Mouse (Mus musculus) embryonic facial prominence, embryonic 15.5 days (tissue): Measurements from ENCODE around the gene Agbl4. TPM values are rescaled to one million over a fixed set of nuclear protein-coding genes. Genes with fewer than 3 reads are reported as not detected.

Source experiments
- ATAC-seq: fragments of 200-750 bp; cut with Nextera tagmentation; 2 replicates; pipeline ENCODE4 v1.8.0; 2017; ENCODE audit warnings: low read depth, moderate TSS enrichment; ENCODE audit not compliant: insufficient number of reproducible peaks, low FRiP score, low TSS enrichment
- H3K27ac ChIP-seq: fragments of 300-500 bp; sonication (generic); replicated peaks from 2 replicates; pipeline ENCODE4 v1.5.1; 2015; ENCODE audit warnings: mild to moderate bottlenecking, inconsistent platforms
- H3K27me3 ChIP-seq: fragments of 300-500 bp; sonication (generic); 2 replicates; pipeline ENCODE4 v1.6.1; 2015; ENCODE audit warnings: inconsistent platforms
- H3K36me3 ChIP-seq: fragments of 300-500 bp; sonication (generic); 2 replicates; pipeline ENCODE4 v1.6.1; 2015; ENCODE audit warnings: mild to moderate bottlenecking, inconsistent platforms
- H3K4me1 ChIP-seq: fragments of 300-500 bp; sonication (generic); 2 replicates; pipeline ENCODE4 v1.6.1; 2015; ENCODE audit warnings: inconsistent platforms
- H3K4me2 ChIP-seq: fragments of 300-500 bp; sonication (generic); replicated peaks from 2 replicates; pipeline ENCODE4 v1.6.1; 2015; ENCODE audit warnings: mild to moderate bottlenecking, inconsistent platforms
- H3K4me3 ChIP-seq: fragments of 300-500 bp; sonication (generic); replicated peaks from 2 replicates; pipeline ENCODE4 v1.5.1; 2015; ENCODE audit warnings: mild to moderate bottlenecking, inconsistent platforms
- H3K9ac ChIP-seq: fragments of 300-500 bp; sonication (generic); 2 replicates; pipeline ENCODE4 v1.6.1; 2015; ENCODE audit warnings: inconsistent platforms
- H3K9me3 ChIP-seq: fragments of 300-500 bp; sonication (generic); replicated peaks from 2 replicates; pipeline ENCODE4 v1.6.1; 2016; ENCODE audit warnings: inconsistent platforms
- WGBS: fragments of 180-500 bp; shearing (Covaris S2); methylation state at CpG from one replicate; pipeline ENCODE4 v1.1.7; 2015; 5-methylcytosine and 5-hydroxymethylcytosine counted together
- polyA plus RNA-seq: library from polyadenylated mRNA; unstranded; fragments of >200 nt; fragmentation: Nextera tagmentation; extraction: Ambion mirVana; gene quantifications from 2 replicates; pipeline ENCODE4 v1.2.1, GENCODE M21; 2015

Agbl4 gene
- polyA plus RNA-seq, 1 experiment from 2014 or later, result 2.0 TPM

- H3K27ac ChIP-seq, result no peak overlapping the region
- 96% methylated on average over 4 of the region's 4 CpGs for WGBS
- H3K9ac ChIP-seq, result no peak overlapping the region
Measured at GRCm38 (mm10) chr4:111448586-111448985, 1051.1 kb downstream of the Agbl4 start.

GRCm38 (mm10) chr4:111449442-111450199 lies 1052.2 kb downstream of the Agbl4 start:
- 57% methylated on average over 7 of the region's 7 CpGs for WGBS
- no peak overlapping the region for H3K4me2 ChIP-seq
- peak overlapping the region; percentile 11; the same call in 1 of the 2 replicates for H3K27ac ChIP-seq
- ATAC-seq, result no peak
- H3K4me3 ChIP-seq, result no peak overlapping the region
- H3K36me3 ChIP-seq, result peaks cover 64% of the 10 kb centered on the region
- H3K9ac ChIP-seq, result no peak overlapping the region
- H3K9me3 ChIP-seq, result no peaks in the 10 kb centered on the region
- no peaks in the 10 kb centered on the region for H3K27me3 ChIP-seq
- peaks cover 27% of the 10 kb centered on the region for H3K4me1 ChIP-seq

More at GRCm38 (mm10) chr4:111448586-111448985, 1051.1 kb downstream of the Agbl4 start:
- Histone ChIP-seq H3K4me1 (peaks cover 31% of the 10 kb centered on the region), H3K27me3 (no peaks in the 10 kb centered on the region), H3K4me3 (no peak overlapping the region), H3K9me3 (no peaks in the 10 kb centered on the region), H3K4me2 (no peak overlapping the region), H3K36me3 (peaks cover 53% of the 10 kb centered on the region)
- no peak for ATAC-seq

GRCm38 (mm10) chr4:111451283-111451918 lies 1053.9 kb downstream of the Agbl4 start:
- Histone ChIP-seq H3K36me3 (peaks cover 77% of the 10 kb centered on the region), H3K27ac (no peak overlapping the region), H3K4me2 (no peak overlapping the region), H3K4me1 (peaks cover 27% of the 10 kb centered on the region), H3K9me3 (no peaks in the 10 kb centered on the region), H3K27me3 (no peaks in the 10 kb centered on the region), H3K9ac (no peak overlapping the region), H3K4me3 (no peak overlapping the region)
- 70% methylated on average over 7 of the region's 7 CpGs for WGBS
- ATAC-seq, result 0 out of 2 replicates have a peak, but pooled peaks have one; percentile 41

GRCm38 (mm10) chr4:111452192-111452591 lies 1054.7 kb downstream of the Agbl4 start:
- ATAC-seq, result no peak
- no peak overlapping the region for H3K4me3 ChIP-seq
- peaks cover 27% of the 10 kb centered on the region for H3K4me1 ChIP-seq
- no peaks in the 10 kb centered on the region for H3K27me3 ChIP-seq
- 94% methylated on average over 5 of the region's 5 CpGs for WGBS
- no peak overlapping the region for H3K27ac ChIP-seq
- peaks cover 78% of the 10 kb centered on the region for H3K36me3 ChIP-seq
- H3K9ac ChIP-seq, result no peak overlapping the region
- H3K9me3 ChIP-seq, result no peaks in the 10 kb centered on the region
- H3K4me2 ChIP-seq, result no peak overlapping the region

- no peak overlapping the region for H3K9ac ChIP-seq
- WGBS, result 49% methylated on average over 3 of the region's 3 CpGs
- ATAC-seq, result no peak
- H3K4me3 ChIP-seq, result no peak overlapping the region
- H3K4me2 ChIP-seq, result no peak overlapping the region
- H3K4me1 ChIP-seq, result peaks cover 27% of the 10 kb centered on the region
- no peak overlapping the region for H3K27ac ChIP-seq
- no peaks in the 10 kb centered on the region for H3K27me3 ChIP-seq
- peaks cover 86% of the 10 kb centered on the region for H3K36me3 ChIP-seq
- H3K9me3 ChIP-seq, result no peaks in the 10 kb centered on the region
Measured at GRCm38 (mm10) chr4:111453275-111453674, 1055.8 kb downstream of the Agbl4 start.

- Histone ChIP-seq H3K4me3 (no peak overlapping the region), H3K9me3 (no peaks in the 10 kb centered on the region), H3K9ac (no peak overlapping the region), H3K4me1 (peaks cover 20% of the 10 kb centered on the region), H3K27ac (no peak overlapping the region), H3K27me3 (no peaks in the 10 kb centered on the region), H3K36me3 (peaks cover 87% of the 10 kb centered on the region), H3K4me2 (no peak overlapping the region)
- 90% methylated on average over 5 of the region's 5 CpGs for WGBS
- no peak for ATAC-seq
Measured at GRCm38 (mm10) chr4:111455621-111456020, 1058.2 kb downstream of the Agbl4 start.

GRCm38 (mm10) chr4:111457568-111457967 lies 1060.1 kb downstream of the Agbl4 start:
- 0 out of 2 replicates have a peak, but pooled peaks cover 6% of the 10 kb centered on the region for H3K4me1 ChIP-seq
- 92% methylated on average over 5 of the region's 5 CpGs for WGBS
- no peak overlapping the region for H3K4me3 ChIP-seq
- no peak overlapping the region for H3K27ac ChIP-seq
- no peaks in the 10 kb centered on the region for H3K9me3 ChIP-seq
- peaks cover 73% of the 10 kb centered on the region for H3K36me3 ChIP-seq
- no peak for ATAC-seq
- no peaks in the 10 kb centered on the region for H3K27me3 ChIP-seq
- H3K9ac ChIP-seq, result no peak overlapping the region
- no peak overlapping the region for H3K4me2 ChIP-seq

GRCm38 (mm10) chr4:111467293-111467773 lies 1069.9 kb downstream of the Agbl4 start:
- peak; percentile 79 for ATAC-seq
- Histone ChIP-seq H3K9ac (no peak overlapping the region), H3K27me3 (no peaks in the 10 kb centered on the region), H3K4me3 (no peak overlapping the region), H3K9me3 (no peaks in the 10 kb centered on the region), H3K4me1 (peaks cover 16% of the 10 kb centered on the region), H3K4me2 (no peak overlapping the region), H3K27ac (peak overlapping the region; percentile 72), H3K36me3 (no peaks in the 10 kb centered on the region)
- WGBS, result 58% methylated on average over 2 of the region's 2 CpGs

GRCm38 (mm10) chr4:111467796-111468195 lies 1070.3 kb downstream of the Agbl4 start:
- Histone ChIP-seq H3K4me3 (no peak overlapping the region), H3K4me1 (peaks cover 16% of the 10 kb centered on the region), H3K27ac (peak overlapping the region; percentile 72), H3K4me2 (no peak overlapping the region), H3K9me3 (no peaks in the 10 kb centered on the region), H3K9ac (no peak overlapping the region), H3K36me3 (no peaks in the 10 kb centered on the region), H3K27me3 (no peaks in the 10 kb centered on the region)
- 56% methylated on average over 4 of the region's 4 CpGs for WGBS
- ATAC-seq, result no peak

GRCm38 (mm10) chr4:111469847-111470246 lies 1072.4 kb downstream of the Agbl4 start:
- H3K9ac ChIP-seq, result no peak overlapping the region
- H3K36me3 ChIP-seq, result no peaks in the 10 kb centered on the region
- WGBS, result 38% methylated on average over 2 of the region's 2 CpGs
- H3K27ac ChIP-seq, result no peak overlapping the region
- H3K9me3 ChIP-seq, result no peaks in the 10 kb centered on the region
- no peak overlapping the region for H3K4me3 ChIP-seq
- H3K4me2 ChIP-seq, result no peak overlapping the region
- peaks cover 18% of the 10 kb centered on the region for H3K4me1 ChIP-seq
- ATAC-seq, result no peak
- no peaks in the 10 kb centered on the region for H3K27me3 ChIP-seq

- Histone ChIP-seq H3K4me1 (peaks cover 18% of the 10 kb centered on the region), H3K4me2 (no peak overlapping the region), H3K9me3 (no peaks in the 10 kb centered on the region), H3K4me3 (no peak overlapping the region), H3K9ac (no peak overlapping the region), H3K27me3 (no peaks in the 10 kb centered on the region), H3K27ac (no peak overlapping the region), H3K36me3 (no peaks in the 10 kb centered on the region)
- no peak for ATAC-seq
- WGBS, result 72% methylated on average over 3 of the region's 3 CpGs
Measured at GRCm38 (mm10) chr4:111471726-111472125, 1074.3 kb downstream of the Agbl4 start.
